Mouse (Mus musculus) embryo, embryonic 9.5 days (tissue): Measurements from ENCODE around the gene Gm49368.
"Not testable (repeated sequence)": the region's sequence is repeated elsewhere in the genome, so short reads cannot be mapped to it uniquely, and the experiment has no call there.

ENCODE experiments used
- DNase-seq: peaks from one replicate; pipeline ENCODE4 v3.0.0-alpha.2; 2017; ENCODE audit errors: extremely low spot score

The Gm49368 gene

DNA sequence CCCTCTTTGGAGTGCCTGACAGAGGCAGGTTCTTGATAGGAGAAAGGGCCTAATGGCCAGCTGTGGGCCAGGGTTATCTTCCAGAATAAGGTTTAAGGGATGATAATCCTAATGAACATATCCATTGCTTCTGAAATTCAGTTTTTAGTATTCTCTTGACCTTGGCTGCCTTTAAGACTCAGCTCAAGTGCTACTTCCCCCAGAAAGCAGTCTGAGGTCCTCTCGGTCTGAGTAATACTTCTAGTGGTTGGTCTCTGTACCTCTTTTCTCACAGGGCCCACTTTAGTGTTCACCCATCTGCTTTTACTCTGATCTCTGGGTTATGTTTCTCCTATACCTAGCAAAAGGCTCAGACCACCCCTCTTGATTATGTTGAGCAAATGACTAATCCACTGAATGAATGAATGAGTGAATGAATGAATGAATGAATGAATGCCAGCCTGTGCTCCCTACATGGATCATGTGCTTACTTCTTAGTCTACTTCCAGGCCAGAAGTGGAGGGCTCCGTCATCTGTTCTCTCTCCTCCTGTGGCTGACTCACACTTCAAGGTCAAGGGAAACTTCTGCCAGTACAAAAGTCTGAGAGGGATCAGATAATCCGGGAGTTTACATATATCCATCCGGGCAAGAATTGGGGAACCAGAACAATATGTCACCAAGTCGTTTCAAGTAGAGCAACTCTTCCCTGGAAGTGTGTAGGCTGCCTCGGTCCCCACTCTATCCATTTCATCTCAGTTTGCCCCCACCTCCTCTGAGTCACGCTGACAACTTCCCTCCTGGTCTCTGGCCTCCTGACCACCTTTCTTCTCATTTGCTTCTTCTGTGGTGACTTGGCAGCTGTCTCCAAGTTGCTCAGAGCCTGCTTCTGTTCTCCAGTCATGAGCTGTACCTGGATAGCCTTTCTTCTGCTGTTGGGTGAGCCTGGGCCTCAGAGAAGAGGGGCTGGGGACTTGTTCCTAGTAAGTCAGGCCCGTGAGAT is 66.5 kb downstream of the Gm49368 start, which contains the start of gene Itgax:
Gene Itgax, plus strand, starts transcription at position 807 of the 980 bp plus-strand sequence.
- no peak for DNase-seq

DNA sequence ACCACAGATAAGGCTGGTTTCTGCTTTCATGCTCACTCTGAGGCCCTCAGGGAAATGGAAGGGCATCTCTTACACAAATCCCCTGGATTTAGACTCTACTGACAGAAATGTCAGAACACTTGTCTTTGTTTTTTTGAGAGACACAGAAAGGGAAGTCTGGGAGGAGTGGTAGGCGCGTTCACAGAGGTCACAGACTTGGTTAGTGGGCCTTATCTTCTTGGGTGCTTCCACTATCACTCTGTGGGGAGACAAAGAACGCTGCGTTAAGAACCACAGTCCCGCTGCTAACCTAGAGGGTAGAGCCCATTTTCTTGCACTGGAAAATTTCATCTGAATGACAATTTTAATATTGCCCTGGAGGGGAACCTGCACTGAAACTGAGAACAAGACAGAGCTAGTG is 69.7 kb downstream of the Gm49368 start:
- DNase-seq: no peak

DNA sequence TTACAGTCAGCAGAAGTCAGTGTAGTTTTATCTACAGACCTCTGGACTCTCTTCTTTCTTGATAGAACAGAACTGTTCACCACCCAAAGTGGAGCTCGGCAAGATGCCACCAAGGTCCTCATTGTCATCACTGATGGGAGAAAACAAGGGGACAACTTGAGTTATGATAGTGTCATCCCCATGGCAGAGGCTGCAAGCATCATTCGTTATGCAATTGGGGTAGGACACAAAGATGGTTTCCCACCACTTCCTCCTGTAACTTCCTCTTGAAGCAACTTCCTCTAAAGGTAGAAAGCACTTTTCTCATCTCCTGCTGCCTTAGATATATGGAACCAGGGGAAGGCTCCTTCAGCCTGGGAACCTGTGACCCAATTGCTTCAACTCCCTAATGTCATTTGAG is 71.1 kb downstream of the Gm49368 start:
- DNase-seq: no peak

DNA sequence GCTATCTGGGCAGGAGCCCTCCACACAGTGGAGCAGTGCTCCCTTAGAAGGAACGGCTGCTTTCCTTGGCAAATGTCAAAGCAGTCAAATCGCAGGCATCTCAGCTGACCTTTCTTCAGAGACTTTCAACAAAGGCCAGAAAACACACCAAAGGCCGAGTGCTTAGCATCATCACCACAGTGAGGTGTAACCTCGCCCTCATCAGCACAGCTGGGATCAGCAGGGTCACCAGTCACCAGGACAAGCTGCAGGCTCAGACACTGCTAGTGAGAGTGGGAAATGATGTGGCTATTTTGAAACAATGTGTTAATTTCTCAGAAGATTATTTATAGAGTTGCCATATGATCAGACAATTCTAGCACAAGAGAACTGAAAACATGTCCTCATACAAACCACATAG is 74.4 kb downstream of the Gm49368 start:
- DNase-seq: no peak

DNA sequence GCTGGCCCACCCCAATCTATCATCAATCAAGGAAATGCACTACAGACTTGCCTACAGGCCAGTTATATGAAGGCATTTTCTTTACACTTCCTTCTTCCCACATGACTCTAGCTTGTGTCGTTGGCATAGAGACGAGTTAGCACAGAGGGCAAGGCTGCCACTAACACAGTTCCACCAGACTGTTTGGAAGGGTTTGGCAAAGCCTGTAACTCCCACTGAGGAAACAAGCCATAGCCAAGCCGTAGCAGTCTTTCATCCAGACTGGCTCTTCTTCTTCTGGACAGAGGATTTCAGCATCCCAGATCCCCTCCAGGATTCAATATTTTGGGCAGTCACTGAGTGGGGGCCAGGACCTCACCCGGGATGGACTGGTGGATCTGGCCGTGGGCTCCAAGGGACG is 77.1 kb downstream of the Gm49368 start:
- DNase-seq: no peak

DNA sequence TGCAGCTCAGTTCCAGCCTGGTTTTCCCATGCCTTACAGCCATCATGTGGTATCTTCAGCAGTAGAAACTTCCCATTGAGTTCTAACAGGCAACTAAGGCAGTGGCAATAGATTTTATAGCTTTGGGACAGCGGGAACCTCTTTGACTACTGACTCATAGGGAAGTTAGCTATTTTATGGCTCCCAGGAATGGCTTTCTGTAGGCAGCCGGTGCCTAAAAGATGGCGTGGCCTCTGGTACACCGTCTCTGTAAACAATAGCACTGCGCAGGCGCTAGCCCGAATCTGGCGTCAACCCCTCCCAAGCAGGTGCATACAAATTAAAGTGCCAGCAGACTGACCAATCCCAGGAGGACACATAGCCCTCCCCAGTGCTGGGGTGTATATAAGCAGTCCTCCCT is 88.5 kb downstream of the Gm49368 start:
- DNase-seq: no peak

DNA sequence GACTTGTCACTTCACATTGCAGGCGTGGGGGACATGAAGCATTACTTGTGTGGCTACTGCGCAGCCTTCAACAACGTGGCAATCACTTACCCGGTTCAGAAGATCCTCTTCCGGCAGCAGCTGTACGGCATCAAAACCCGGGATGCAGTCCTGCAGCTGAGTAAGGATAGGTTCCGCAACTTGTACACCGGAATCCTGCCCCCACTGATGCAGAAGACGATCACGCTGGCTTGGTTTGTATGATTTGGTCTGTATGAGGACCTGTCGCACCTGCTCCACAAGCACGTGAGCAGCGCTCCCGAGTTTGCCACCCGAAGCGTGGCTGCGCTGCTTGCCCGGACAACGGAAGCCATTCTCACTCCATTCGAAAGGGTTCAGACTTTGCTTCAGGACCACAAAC is 91.6 kb downstream of the Gm49368 start, which contains the start of gene Itgad:
Gene Itgad, plus strand, starts transcription at position 301 of the 400 bp plus-strand sequence.
- no peak for DNase-seq

DNA sequence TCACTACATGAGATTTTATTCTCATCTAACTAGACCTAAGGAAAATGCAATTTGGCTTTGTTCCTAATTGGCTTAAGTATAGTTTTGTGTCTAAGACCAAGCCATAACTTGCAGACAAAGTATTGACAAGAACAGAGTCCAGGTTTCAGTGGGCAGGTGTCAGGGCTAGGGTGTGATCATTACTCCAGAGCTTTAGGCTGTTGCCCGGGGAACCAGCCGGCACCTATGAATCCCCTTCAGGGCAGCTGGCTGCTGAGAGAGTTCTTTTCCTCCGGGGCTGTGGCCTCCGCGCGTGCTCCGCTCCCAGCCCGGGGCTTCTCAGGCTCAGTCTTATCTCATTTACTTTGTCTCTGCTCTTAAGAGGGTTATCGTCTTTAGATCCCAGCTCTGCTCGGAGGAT is 92.4 kb downstream of the Gm49368 start:
- no peak for DNase-seq

DNA sequence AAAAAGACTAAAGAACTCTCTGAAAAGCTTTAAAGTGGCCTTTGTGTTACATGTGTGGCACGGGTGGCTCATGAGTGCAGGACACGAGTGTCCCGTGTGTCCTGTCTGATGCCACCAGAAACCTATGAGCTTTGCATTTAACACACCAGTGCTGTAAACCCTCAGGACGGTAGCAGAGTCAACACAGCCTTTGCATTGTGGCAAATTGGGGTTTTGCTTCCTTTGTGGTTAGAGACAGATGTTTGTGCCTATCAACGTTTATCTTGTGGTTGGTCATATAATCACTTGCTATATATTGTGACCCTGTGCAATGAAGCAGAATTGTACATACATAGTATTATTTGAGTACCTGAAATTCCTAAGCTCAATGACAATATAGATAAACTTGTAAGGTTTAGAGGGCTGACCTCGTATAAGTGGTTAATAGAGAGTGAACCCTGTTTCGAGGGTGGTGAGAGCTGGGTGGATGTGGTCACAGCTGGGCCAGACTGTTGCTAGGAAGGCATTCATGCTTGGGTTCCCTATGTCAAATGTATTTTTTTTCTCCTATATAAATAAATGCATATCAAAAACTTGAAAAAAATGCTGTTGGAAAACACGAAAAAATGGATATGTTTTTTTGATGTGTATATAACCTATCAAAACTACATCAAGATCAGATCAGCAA is 96.3 kb downstream of the Gm49368 start:
- DNase-seq: not testable (repeated sequence)

DNA sequence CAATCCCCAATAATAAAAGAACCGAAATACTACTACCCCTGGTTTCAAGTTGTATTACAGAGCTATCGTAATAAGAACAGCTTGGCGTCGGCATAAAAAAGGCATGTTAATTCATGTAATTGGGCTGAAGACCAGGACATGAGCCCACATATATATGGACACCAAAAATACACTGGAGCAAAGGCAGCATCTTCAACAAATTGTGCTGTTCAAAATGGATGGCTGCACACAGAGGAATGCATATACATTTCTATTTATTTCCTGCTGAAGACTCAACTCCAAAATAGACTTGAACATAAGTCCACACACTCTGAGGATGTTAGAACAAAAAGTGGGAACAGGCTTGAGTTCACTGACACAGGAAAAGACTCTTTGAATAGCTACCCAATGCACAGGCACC is 101.5 kb downstream of the Gm49368 start:
- DNase-seq: no peak

DNA sequence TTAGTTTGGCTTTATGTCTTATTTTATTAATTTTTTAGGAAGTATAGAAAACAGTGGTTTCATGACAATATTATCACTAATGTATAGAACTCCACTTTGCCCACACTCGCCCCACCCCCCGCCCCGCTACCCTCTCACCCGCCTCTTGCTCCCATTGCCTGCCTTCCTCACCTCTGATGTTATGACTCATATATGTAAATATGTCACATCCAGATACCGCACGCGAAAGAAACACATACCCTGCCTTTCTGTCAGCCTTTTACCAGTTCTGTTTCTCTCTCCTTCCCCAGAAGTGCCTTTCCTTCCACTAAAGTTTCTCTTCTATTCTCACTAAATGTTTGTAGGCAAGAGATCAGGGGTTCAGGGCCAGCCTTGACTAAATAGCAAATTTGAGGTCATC is 103.9 kb downstream of the Gm49368 start:
- DNase-seq: no peak

DNA sequence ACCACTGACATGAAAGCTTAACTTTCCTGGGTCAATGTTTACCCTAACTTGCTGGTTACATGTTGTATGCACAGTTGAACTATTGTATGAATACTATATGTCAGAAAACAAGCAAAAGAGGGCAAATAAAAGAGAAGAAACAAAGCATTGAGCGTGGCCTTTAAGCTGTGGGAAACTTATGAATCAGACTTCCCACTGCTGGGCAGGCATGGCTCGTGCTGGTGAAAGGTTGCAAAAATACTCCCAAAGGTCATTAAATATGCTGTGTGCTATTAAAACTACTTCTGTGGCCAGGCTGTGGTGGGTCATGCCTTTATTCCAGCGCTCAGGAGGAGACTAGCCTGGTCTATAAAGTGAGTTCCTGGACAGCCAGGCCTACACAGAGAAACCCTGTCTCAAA is 107.5 kb downstream of the Gm49368 start:
- no peak for DNase-seq
